Mouse (Mus musculus) spleen, adult 2 months (tissue): ENCODE measurements at regions not wholly inside any gene's neighbourhood (a gene's known extent, or its start where the extent isn't known, plus 50 kb on each side); places are given as distances from the start of the nearest gene placed in this dataset.

Experiments used
- CTCF ChIP-seq: fragments of 200-500 bp; IDR thresholded peaks from 2 replicates; pipeline ENCODE4 v1.5.1; 2011; ENCODE audit warnings: mild to moderate bottlenecking, inconsistent platforms; ENCODE audit not compliant: insufficient read depth, insufficient read length, insufficient replicate concordance; ENCODE audit errors: extremely low read depth
- POLR2A ChIP-seq: fragments of 200-500 bp; IDR thresholded peaks from 2 replicates; pipeline ENCODE4 v1.6.1; 2011; ENCODE audit warnings: low read depth, low read length, inconsistent platforms

DNA sequence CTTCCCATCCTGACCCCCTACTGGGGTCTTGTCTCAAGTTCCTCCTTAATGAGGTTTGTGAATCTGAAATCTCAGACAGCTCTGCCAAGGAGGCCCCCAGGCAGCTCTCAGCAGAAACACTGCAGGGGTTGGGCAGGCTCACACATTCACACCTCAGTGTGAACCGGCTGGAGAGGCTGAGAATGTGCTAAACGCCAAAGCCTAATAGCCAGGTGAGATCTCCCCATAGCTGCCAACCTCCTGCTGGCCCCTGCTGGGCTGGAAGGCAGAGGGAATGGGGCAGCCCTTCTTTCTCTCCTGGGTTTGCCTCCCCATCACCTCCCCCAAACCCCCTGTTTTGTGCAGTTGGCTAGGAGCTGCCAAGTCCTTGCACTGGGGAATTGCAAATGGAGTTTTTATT lies 81.3 kb upstream of the Gm26897 start:
- TF ChIP-seq CTCF (no peak), POLR2A (no peak)
